Mouse (Mus musculus): ENCODE measurements around the gene Gnaq.
A peak's percentile ranks its signal among the peaks of the same experiment; 100 is the strongest.
"Not testable (repeated sequence)": the region's sequence is repeated elsewhere in the genome, so short reads cannot be mapped to it uniquely, and the experiment has no call there.

Gene Gnaq

GRCm38 (mm10) chr19:16149094-16149493 lies 16.5 kb downstream of the Gnaq start:
- no peak for DNase-seq

GRCm38 (mm10) chr19:16150328-16150727 lies 17.7 kb downstream of the Gnaq start:
- DNase-seq = no peak

DNA sequence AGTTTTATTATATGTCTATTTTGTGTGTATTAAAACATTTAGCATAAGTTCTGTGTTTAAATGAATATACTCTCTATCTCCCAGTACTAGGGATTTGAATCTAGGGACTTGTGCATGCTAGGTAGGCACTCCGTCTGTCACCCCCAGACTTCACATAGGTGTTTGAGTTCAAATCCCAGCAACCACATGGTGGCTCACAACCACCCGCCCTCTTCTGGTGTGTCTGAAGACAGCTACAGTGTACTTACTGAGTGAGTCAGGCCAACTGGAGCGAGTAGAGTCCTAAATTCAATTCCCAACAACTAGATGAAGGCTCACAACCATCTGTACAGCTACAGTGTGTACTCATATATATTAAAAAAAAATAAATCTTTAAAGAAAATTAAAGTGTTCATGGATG lies 21.2 kb downstream of the Gnaq start:
- DNase-seq = no peak

DNA sequence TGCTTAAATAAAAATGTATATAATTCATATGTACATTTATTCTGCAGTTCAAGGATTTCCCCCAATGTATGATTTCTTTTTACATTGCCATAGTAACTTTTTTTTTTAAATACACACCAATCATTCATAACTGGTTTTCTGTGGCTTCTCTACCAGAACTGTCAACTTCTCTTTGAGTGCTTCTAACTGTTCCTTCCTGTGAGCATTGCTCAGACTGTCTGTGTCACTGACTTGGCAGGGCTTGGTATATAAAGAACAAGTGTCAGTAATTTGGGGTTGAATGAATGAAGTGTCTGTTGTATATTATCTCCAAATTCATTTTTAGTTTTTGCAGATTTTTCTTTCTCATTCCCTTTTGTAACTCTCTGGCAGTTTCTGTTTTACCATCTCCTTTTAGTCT lies 21.8 kb downstream of the Gnaq start:
- DNase-seq = no peak

DNA sequence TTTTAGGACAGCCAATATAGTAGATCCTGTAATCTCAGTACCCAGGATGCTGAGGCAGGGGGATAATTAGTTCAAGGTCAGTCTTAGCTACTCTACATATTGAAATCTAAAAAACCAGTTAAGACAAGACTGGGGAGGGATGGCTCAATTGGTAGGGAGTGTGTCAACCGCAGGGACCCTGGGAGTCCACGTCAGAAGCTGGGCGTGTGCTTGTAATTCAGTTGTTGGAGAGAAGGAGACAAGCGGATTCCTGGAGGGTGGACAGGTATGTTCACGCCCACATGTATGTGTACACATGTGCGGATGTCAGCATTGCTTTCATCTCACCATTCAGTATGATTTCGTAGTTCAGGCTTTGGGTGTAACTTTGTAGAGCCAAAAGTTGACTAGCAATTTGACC lies 24.5 kb downstream of the Gnaq start:
- no peak for DNase-seq

GRCm38 (mm10) chr19:16160759-16161158 lies 28.1 kb downstream of the Gnaq start:
- DNase-seq = no peak

- no peak for DNase-seq
Observed at GRCm38 (mm10) chr19:16161222-16161621, 28.6 kb downstream of the Gnaq start.

GRCm38 (mm10) chr19:16164396-16164795 lies 31.8 kb downstream of the Gnaq start:
- not testable (repeated sequence) for DNase-seq

- DNase-seq = peak; percentile 53
Observed at GRCm38 (mm10) chr19:16167185-16167584, 34.6 kb downstream of the Gnaq start.

DNA sequence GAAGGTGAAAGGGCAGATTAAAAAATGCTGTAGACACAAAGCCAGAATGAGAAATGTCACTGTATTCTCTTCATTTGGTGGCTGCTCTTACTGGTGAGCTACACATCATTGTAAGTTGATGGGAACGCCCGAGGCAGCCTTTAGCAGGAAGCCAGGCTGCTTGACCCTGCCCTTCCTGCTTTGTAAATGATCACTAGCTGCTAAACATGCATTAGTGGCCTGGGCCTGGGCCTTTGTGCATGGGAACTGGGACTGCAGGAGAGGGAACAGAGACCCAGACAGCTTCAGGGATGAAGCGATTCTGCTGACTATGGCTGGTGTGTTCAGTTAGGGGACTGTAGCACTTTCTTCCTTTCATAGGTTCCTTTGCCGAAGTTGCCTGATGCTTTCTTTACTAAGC lies 35.6 kb downstream of the Gnaq start:
- no peak for DNase-seq

- DNase-seq = peak; percentile 20
Observed at GRCm38 (mm10) chr19:16168653-16169198, 36.1 kb downstream of the Gnaq start.

DNA sequence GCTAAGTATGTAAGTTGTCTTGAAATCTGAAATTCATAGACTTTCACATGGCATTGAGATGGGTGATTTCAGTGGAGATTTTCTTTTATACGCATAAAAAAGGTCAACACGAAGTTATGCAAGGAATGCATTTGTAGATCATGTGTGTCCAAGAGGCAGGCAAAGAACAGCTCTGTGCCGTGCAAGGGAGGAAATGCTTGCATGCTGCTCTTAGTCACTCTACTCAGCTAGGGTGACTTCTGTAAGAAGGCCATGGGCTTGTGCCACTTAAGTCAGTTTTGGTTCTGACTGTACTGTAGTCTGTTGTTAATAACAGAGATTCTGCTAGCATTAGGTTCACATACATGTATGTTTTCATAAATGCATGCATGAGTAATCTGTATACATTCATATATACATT lies 38.1 kb downstream of the Gnaq start:
- no peak for DNase-seq

DNA sequence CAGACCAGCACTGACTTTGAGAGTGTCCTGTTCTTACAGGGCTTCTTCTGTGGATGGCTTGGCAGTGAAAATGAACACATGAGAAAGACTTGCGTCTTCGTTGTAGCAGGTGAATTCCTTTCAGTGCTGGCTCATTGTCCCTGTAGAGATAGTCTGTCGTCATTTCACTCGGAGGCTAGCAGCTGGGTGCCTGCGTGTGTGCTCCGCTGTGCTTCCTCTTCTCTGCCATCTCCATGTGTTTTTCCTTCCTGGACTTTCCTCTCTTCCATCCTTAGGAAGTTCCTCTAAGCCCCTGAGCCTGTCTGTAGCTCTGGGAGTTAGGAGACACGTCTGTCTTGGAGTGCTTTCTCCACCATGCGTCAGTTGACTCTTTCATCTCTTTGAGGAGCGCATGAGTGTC lies 41.1 kb downstream of the Gnaq start:
- no peak for DNase-seq

DNA sequence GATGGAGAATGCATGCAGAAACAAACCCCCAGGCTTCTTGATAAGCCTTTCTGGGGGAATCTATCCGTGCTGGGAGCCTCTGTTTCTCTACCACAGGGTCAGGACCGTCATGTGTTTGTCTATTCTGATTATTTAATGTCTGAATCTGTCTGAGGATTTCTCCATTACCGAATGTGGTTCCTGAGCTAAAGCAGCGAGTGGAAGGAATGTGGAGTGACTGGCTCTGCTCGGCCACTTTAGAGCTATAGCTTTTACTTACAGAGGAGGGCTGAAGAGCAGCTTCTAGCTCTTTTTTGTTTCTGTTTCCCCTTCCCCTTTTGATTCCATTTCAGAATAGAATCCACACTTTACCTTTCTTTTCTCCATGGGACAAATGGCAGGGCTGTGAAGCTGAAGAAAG lies 43.8 kb downstream of the Gnaq start:
- no peak for DNase-seq

GRCm38 (mm10) chr19:16177139-16177727 lies 44.6 kb downstream of the Gnaq start:
- no peak for DNase-seq

DNA sequence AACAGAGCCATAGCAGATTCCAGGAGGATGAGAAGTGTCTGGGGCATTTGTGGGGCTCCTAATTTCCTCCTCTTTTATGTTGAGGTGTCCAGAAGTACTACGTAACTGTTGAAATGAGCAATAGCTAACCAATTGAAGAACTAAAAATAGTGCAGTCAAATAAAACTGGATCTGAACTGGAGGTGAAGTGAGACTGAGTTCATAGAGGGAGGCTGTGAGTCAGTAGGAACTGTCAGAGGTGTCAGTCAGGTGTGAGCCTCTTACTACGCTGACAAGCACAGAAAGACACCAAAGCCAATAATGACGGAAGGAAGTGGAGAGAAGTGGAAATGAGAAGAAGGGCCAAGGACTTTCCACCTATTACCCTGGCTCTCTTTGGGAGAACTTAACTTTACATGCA lies 48.6 kb downstream of the Gnaq start:
- DNase-seq = no peak

GRCm38 (mm10) chr19:16181852-16182475 lies 49.3 kb downstream of the Gnaq start:
- no peak for DNase-seq

DNA sequence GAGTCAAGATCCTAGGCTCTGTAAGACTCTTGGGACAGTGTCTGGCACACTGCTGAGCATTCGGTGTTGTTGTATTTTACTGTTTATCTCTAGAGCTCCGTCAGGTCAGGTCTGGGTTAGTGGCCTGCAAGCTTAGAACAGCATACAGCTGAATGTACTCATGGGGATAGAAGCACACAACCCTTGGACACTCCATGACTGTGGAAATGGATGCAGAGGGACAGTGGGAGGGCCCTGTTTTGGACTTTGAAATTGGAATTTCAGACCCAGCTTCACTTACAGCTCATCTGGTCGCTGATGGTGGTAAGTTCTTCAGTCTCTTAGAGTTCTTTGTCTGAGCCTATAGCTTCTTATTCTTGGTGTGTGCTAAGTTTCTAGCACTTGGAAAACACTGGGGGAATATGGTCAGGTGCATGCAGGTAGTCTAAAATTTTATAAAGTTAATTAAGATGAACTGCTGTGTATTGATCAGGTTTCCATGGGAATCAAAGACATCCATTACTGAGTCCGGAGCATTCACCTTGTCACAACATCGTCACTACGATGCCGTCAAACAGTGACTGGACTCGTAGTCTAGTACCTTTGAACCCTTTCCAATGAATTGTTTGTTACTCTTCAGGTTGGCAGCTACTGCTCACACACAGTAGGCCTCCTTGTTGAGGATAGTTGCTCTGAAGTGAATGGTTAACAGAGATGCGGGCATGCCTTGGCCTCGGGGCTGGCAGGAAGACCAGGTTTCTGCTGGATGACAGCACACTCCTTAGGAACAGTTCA lies 51.1 kb downstream of the Gnaq start:
- DNase-seq = no peak

- DNase-seq = no peak
Observed at GRCm38 (mm10) chr19:16186984-16187383, 54.4 kb downstream of the Gnaq start.

- no peak for DNase-seq
Observed at GRCm38 (mm10) chr19:16187952-16188351, 55.3 kb downstream of the Gnaq start.

DNA sequence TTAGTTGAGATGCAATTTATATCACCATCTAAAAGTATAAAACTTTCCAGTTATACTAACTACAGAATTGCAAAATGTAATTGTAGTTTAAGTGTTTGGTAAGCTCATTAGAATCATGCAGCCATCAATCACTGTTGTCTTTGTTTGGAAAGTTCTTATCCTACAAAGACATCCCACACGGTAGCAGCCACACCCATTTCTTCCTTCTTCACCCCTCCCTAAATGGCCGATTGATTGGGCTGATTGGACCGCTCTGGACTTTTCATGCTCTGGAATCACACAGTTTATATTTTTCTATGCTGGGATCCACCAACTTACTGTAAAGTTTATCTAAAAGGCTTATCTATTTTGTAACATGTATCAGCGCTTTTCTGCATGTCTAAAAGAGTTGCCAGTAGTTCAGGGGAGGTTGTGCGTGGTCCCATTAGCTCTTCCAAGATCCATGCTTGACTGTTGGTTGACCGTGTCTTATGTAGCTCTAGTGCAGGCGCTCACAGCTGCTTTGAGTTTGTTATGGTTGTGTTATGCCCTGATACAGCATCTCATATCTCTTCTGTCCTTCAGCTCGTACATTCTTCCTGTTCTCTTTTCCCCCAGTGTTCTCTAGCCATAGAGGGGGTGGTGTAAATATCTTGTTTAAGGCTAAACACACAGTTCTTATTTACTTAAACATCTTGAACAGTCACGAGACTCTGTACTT lies 56.6 kb downstream of the Gnaq start:
- DNase-seq = no peak

- DNase-seq = no peak
Observed at GRCm38 (mm10) chr19:16198162-16198561, 65.5 kb downstream of the Gnaq start.

DNA sequence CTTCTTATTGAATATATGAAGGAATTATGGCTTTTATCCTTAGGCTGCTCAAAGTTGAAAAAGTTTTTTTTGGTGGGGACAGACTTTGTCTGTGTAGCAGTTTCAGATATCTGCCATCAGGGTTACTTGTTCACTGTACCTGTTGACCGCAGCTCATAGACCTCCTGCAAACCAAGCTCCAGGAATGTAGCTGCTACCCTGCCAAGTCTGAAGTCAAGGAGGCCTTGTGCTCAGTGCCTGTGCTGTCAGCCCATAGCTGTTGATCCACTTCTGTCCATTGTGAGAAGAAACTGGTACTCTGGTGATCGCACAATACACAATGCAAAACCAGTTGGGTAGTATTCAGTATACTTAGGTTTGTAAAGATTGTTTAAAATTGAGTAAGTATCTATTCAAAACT lies 68.7 kb downstream of the Gnaq start:
- no peak for DNase-seq

Measured in cerebellum, adult 11 months (tissue).